Mouse (Mus musculus) granulocyte monocyte progenitor cell, adult 5-6 weeks (primary cell): Measurements from ENCODE around the gene Rlf. TPM values are rescaled to one million over a fixed set of nuclear protein-coding genes. Genes with fewer than 3 reads are reported as not detected.

Source experiments
- ATAC-seq: replicated peaks from 2 replicates; pipeline ENCODE4 v1.8.0; 2016; ENCODE audit warnings: mild to moderate bottlenecking, moderate TSS enrichment, inconsistent platforms; ENCODE audit not compliant: poor library complexity, severe bottlenecking
- total RNA-seq, 2 experiments: library from RNA; stranded (forward) in 1 of 2; stranded (reverse) in 1 of 2; fragments of 200-712, 200-1000 nt in 1 of 2; fragments of >200 nt in 1 of 2; fragmentation: Nextera tagmentation in 1 of 2; gene quantifications; 2 replicates each; pipeline ENCODE4 v1.2.3; 2014 to 2017

The Rlf gene
- total RNA-seq (2014; fragmentation: Nextera tagmentation) (9.4 and 11.3 TPM in 2 replicates), total RNA-seq (2017) (23.1 and 23.7 TPM in 2 replicates)

DNA sequence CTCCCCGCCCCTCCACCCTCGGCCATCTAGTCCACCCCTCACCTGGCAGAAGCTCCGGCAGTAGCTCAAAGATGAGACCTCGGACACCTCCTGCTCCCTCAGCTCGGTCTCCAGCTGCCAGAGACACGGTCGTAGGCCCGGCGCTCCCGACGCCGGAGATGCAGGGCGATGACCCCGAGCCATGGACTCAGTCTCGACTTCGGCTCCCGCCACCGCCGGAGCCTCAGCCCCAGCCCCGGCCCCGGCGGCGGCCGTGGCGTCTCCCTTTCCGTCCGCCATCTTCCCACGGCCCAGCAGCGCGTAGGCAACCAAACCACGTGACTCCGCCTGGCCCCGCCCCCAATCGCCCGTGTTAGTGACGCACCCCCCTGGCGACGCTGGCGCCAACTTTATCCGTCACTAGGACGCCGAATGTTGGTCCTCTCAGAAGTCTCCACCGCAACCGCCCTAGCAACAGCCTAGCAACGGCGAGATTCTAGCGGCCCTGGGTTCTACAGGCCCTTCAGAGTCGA lies at the start of gene Rlf:
Gene Rlf, minus strand, starts transcription at position 292 of the 512 bp plus-strand sequence.
- ATAC-seq = peak; percentile 95

DNA sequence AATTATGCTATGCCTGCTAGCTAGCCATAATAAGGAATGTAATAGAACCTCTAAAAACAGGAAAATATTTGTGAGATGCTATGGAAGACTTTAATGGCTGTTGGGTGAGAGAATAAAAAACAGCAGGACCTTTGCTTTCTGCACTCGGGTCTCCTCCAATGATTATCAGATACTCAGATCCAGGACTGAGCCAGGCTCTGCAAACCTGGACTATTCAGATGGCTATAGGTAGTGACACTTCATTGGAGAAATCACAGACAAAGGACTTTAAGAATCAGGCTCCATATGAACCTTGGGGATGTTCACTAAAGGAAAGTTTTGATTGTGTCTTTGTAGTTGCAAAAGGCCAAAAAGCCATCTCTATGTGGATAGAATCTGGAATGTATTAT lies 26.7 kb upstream of the Rlf start:
- no peak for ATAC-seq

DNA sequence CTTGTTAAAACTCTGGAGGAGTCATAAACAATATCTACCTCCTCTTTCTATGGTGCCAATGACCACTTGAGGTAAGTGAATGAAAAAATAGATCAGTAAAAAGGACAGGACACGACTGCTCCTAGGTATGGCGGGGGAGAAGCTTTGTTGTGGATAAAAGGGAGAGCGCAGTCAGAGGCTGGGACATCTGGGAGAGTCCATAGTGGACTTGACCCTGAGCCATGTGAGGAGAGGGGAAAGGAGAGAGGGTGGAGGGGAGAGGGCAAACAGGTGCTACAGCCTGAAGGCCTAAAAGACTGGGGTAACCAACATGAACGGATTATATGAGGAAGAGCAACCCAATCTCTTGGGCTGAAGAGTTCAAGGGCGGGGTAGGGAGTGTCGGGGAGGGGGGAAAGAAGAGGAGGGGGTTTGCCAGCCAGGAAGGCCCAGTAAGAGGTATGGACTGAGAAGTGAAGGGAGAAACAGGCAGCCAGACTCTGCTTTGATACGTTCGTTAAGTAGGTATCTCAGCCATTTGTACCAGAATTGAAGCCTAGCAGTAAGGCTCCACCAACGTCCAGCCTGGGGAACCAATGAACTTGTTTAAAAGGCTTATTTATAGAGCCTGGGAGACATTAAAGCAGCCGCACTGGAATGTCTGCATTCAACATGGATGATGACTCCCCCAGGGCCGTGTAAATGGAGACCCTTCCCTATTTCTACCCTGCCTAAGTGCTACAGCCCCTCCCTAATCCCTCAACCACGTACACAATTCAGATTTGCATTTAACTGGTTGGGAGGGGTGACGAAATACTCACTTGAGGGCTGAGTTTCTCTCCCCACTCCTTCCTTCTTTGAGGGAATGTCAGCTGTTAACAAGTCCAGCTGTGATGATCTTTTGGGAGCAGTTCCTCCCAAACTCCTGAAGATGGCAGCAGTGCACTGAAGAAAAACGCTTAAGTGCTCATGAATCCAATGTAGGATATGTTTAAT lies 26.0 kb upstream of the Rlf start:
- peak; percentile 99 for ATAC-seq

DNA sequence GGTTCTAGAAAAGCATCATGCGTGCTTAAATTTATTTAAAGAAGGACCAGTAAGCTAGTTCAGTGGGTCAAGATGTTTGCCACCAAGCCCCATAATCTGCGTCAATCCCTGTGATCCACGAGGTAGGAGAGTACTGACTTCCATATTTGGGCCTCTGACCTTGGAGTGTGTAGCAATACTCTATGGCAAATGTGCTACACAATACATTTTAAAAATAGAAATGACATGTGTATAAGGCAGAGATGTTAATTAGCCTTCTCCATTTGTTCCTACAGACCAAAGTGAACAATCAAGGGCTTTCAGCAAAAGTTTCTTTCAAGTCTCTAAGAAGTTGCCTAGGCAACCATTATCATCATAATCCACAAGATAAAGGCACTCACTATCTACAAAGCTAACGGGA lies 25.0 kb upstream of the Rlf start:
- ATAC-seq = no peak

DNA sequence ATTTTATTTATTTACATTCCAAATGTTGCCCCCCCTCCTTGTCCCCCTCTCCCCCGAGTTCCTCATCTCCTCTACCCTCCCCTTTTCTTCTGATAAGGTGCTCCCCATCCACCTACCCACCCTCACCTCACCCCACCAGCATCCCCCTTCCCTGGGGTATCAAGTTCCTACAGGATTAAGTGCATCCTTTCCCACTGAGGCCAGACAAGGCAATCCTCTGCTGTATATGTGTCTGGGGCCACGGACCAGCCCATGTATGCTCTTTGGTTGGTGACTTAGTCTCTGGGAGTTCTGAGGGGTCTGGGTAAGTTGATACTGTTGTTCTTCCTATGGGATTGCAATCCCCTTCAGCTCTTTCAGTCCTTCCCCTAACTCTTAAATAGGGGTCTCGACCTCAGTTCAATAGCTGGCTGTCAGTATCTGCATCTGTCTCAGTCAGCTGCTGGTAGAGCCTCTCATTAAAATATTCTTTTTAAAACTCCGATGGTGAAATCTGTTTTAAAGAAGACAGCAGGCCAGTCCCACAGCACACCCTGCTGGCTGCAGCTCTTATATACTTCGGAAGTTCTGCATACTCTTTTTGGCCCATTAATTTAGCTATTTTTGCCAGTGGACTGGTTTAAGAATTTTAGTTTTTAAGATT lies 17.0 kb upstream of the Rlf start:
- ATAC-seq = peak; percentile 59

DNA sequence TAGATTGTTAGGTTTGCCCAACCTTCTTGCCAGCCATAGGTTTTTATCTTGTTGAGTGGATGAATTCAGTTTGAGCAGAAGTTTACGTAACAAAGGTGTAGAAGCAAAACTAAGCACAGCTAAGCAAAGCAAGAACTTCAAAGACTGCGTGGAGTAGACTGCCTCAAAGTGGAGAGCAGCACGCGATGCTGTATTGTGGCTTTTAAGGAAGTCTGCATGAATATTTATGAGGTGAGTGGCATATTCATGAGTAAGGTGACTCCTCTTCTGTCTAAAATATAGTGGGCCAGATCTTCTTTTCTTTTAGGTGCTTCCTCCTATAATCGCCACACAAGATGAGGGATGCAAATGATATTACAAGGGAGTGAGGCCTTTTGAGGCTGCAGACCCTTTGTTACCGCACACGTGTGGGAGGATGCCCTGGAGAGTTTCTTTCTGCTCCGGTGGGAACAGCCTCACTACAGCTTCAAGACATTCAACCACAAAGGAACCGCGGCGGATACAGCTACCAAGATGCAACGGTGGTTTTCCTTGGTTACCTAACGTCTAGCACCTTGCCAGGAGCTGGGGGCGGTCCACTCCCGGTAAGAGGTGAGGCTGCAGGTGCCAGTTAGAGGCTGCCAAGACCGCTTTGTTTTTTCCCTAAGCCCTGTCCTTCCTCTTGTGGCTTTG lies 16.2 kb upstream of the Rlf start:
- peak; percentile 40 for ATAC-seq

DNA sequence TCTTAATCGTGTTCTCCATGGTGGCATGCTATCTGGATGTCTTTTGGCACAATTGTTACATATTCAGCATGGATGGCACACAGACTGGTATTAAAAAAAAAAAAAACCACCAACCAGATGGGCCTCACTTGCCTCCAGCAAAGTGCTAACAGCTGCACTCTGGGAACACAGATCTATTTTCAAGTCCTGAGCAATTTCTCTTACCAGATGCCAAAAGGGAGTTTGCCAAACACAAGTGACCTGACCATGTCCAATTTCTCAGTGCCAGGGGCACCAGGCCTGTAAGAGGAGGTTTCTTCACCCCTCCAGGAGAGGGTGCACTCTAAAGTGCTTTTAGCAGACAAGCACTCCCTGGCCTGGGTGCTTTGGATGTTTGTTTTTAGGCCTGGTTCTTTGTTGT lies 12.2 kb upstream of the Rlf start:
- ATAC-seq = no peak

DNA sequence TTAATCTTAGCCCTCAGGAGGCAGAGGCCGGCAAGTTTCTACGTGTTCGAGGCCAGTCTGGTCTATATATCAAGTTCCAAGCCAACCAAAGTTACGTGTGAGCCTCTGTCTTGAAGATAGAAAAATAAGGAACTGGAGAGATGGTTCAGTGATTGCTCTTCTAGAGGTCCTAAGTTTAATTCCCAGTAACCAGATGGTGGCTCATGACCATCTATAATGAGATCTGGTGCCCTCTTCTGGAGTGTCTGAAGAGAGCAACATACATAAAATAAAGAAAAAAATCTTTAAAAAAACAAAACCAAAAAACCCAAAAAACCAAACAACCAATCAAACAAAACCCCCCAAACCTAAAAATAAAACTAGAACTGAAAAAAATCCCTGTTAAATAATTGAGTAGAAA lies 10.3 kb upstream of the Rlf start:
- peak; percentile 17 for ATAC-seq

DNA sequence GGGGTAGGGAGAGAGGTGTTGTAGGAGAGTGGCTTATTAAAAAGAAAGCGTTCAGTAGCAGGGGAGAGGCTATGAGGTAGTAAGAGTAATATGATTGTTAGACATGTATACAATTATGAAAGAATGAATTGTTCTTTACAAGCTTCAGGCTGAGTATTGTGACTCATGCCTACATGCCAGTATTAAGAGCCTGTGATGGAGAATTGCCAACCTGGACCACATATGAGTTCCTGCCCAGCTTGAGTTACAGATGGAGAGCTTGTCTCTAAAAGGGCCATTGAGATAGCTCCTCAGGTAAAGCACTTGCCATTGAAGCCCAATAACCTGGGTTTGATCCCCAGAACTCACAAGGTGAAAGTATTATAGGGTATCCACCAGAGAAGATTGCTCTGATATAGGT lies 8.3 kb upstream of the Rlf start:
- no peak for ATAC-seq

DNA sequence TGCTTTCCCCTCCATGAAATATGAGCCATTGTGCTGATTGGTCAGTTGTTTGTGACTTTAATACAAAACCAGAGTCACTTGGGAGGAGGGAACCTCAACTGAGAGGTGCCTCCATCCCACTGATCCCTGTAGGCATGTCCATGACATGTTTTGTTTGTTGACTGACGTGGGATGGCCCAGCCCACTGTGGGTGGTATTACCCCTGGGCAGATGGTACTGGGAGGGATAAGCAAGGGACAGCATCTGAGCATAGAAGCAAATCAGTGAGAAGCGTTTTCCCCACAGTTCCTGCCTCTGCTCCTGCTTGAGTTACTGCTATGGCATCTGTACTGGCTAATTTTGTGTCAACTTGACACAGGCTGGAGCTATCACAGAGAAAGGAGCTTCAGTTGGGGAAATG lies 1.3 kb upstream of the Rlf start:
- no peak for ATAC-seq

DNA sequence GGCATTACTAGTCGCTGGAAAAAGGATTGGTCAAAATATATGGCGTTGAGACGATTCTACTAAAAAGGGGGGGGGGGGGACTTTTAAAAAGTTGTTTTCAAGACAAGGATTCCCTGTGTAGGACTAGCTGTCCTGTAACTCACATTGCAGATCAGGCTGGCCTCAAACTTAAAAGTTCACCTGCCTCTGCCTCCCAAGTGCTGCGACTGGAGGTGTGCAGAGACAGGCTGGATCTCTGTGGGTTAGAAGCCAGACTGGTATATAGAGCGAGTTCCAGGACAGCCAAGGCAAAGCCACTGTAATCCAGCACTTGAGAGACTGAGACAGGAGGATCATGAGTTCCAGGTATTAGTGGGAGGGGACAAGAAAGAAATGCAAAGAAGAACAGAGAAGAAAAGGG lies 605 bp upstream of the Rlf start:
- ATAC-seq = no peak

DNA sequence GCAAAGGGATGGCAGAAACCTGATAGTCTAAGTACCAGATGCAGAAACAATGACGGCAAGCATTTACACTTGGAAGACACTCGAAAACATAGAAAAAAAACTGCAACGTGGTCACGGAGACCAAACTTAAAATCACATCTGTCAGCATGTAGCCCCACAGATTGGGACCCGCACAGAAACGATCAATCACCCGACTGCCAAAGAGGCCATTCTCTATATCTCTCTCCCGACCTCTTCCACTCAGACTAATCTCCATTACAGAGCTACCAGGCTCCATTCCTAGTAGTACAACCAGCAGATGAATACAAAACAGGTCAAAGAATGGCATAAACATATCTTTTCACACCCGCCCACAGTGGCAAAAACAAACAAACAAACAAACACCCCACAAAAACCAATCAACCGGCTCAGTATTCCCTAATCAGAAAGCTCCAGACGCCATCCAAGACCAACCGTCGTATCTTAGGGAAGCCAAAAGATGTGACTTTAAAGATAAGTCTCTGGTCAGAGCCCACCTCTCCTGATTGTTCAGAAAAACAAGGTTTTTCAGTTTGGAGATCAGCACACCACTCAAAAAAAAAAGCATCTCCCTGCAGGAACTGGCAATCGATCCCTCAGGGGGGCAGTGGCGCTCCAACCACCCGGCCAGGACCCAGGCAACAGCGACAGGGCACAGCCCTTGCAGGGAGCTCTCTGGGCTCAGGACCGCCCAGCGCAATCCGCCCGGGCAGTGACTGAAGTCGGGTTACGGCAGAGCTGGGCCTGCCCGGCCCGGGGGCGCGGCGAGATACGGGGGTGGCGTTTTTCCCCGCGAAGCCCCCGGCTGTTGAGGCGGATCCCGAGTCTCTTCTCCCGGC lies 720 bp downstream of the Rlf start:
- peak; percentile 80 for ATAC-seq

DNA sequence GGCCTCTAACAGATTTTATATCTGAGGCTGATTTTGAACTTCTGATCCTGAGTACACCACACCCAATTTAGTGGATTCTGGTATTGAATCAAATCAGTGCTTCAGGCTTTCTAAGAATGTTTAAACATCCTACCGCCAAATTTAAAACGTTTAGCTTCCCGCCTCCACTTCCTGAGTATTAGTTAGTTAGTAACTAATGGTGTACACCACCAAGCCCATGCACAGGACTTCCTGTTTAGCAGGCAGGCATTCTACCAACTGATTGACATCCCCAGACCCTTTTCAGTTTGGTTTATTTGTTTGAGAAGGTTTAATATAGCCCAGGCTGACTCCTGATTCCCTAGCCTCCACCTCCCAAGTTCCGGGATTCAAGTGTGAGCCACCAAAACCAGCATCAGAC lies 6.0 kb downstream of the Rlf start:
- no peak; the same call in 1 of the 2 replicates for ATAC-seq

DNA sequence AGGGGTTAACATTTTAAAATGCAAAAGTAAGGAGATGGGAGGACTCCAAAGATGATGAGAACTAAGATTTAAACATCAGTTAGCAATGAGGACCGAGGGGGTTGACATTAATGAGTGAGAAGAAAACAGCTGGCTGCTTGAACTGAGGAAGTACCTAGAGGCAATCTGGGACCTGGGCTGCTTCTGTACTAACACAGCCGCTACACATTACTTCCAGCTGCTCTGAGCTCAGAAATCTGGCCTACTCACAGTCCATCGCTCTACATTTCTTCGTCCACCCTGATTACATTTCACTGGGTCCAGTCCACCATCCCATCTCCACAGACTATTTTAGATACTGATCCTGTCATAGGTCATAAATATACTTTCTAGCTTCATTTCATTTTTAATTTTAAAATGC lies 17.0 kb downstream of the Rlf start:
- ATAC-seq = no peak

DNA sequence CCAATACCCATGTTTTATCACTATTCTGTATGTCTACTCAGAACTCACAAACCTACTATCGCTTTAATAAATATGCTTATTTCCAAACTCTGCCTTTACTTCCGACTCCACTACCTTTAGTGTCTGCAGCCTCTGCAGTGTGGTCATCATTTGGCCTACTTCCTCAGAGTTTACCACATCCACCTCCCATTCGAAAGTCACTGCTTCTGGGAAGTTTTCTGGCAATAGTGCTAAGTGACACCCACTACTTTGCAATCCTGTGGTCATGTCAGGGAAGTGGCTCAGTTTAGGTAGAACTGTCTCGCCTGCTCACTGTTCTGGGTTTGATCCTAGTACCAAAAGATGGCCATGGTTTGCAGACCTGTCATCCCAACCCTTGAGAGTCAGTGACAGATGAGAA lies 17.9 kb downstream of the Rlf start:
- peak; percentile 95 for ATAC-seq

DNA sequence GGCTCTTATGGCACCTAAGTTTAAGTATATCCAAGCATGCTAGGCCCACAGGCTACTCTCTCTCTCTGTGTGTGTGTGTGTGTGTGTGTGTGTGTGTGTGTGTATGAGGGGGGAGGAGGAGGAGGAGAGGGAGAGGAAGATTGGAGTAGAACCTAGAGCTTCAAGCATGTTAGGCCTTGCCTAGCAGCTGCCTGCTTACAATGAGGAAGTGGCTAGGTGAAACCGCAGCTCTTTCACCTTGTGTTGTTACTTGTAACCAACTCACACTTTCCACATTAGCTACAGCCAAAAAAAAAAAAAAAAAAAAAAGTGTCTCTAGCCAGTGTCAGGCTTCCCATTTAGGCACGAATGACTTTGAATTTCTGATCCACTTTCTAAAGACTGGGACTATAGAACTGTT lies 18.7 kb downstream of the Rlf start:
- ATAC-seq = peak; percentile 80

DNA sequence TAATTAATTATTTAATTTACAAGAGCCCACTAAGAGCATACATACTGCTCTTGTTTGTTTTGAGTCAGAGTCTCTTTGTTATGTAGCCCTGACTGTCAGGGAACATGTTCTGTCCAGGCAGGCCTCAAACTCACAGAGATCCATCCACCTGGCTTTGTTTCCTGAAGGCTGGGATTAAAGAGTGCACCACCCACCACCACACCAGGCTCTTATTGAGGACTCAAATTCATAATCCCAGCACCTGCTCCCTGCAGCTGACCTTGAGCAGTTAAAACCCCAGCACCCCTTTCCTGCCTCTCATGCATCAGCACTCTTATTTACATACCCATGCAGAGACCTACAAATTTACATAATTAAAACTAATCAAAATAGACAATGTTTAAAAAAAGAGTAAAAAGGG lies 20.1 kb downstream of the Rlf start:
- no peak for ATAC-seq

DNA sequence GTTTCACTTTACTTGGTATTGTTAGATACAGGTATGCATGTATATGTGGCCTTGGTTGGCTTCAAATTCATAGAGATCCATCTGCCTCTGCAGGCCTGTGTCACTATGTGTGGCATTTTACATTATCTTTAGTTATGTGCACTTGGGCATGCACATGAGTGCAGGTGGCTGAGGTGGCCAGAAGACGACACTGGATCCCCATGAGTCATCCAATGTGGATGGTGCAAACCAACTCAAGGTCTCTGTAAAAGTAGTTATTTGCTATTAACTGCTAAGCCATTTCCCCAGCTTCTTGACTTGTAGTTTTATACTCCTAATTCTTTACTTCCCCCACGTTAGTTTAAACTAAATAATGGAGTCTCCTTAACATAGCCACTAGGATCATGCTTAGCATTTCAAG lies 22.6 kb downstream of the Rlf start:
- ATAC-seq = no peak

DNA sequence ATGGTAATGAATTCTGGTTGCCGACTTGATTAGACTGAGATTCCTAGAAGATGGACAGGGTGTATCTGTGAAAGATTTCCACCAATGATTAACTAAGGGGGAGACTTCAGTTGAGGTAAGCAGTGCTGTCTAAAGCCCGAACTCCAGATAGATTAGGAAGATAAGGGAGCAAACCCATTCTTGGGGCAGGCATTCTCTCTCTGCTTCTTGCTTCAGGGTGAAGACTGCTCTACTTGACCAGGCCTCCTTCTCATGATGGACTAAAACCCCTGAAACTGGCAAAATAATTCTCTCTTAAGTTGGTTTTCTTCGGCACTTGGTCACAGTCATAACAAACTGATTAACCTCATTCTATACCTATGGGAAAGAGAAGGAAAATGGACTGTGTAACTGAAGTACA lies 25.5 kb downstream of the Rlf start:
- ATAC-seq = no peak

DNA sequence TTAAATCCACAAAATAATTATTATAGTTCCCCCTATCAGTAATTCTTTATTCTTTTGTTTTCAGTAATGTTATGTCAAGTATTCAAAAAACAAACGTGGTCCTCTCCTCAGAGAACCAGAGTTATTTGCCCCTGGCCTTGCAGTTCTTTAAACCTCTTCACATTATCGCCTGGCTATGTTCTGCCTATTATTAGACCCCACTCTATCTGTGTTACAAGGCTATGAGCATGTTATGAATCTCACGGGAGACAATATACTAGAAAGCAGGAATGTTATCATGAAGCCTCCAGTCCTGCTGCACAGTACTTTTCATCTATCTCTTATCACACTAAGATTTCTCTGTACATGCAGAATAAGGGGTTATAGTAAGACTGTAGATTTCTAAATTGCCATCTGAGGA lies 35.2 kb downstream of the Rlf start:
- ATAC-seq = no peak
